ENCODE assay signal across 11 mouse cellular contexts in genomic region chr17:28869412-28870110, GRCm38 (mm10). TPM values are rescaled to one million over a fixed set of nuclear protein-coding genes. Genes with fewer than 3 reads are reported as not detected.
DNase-seq lines count a peak whose midpoint lies in the region; ATAC-seq lines count a peak whose summit lies in the region.
"Had no signal": no experiment of that assay in that cellular context is flagged by ENCODE, and none has a peak within 500 bp of the region (broad histone marks: within the 10 kb centered on the region; RNA-seq: fewer than 3 reads in every experiment).

No protein-coding gene starts in this region.

- no peaks in the 10 kb centered on the region for H3K36me3 ChIP-seq in hindbrain, embryonic 16.5 days (ENCODE audit: control insufficient read depth, insufficient read depth, low read length)
- no peaks in the 10 kb centered on the region for H3K36me3 ChIP-seq in midbrain, embryonic 10.5 days
- no peaks in the 10 kb centered on the region for H3K36me3 ChIP-seq in liver, embryonic 12.5 days

- peak; percentile 27 for DNase-seq in embryo, embryonic 11 days
- no peak for DNase-seq in embryo, embryonic 10 days (ENCODE audit: low spot score)
- peak; percentile 25 for DNase-seq in midbrain, embryonic 10.5 days (ENCODE audit: low spot score)
- DNase-seq in right cerebral cortex, postnatal 14 days = peak; percentile 66
- no peak for DNase-seq in ovary, postnatal 14 days (ENCODE audit: low spot score)
- DNase-seq: cerebellum, adult 11 months; kidney, postnatal 10 days had no signal

- 51% methylated on average over 9 of the region's 9 CpGs for WGBS in hindbrain, embryonic 16.5 days
- 76% methylated on average over 9 of the region's 9 CpGs for WGBS in midbrain, embryonic 10.5 days
- WGBS in liver, embryonic 12.5 days (ENCODE audit: insufficient replicate concordance) = 55% methylated on average over 9 of the region's 9 CpGs

- H3K4me2 ChIP-seq in hindbrain, embryonic 16.5 days (ENCODE audit: low read length) = no peak overlapping the region
- no peak overlapping the region for H3K4me2 ChIP-seq in liver, embryonic 12.5 days

- peak overlapping the region; percentile 13; the same call in 1 of the 2 replicates for H3K9ac ChIP-seq in hindbrain, embryonic 16.5 days (ENCODE audit: low read depth, low read length)
- no peak overlapping the region for H3K9ac ChIP-seq in liver, embryonic 12.5 days

- H3K27me3 ChIP-seq in hindbrain, embryonic 16.5 days (replicated peaks; ENCODE audit: control insufficient read depth, insufficient read depth, low read length) = no peaks in the 10 kb centered on the region
- no peaks in the 10 kb centered on the region for H3K27me3 ChIP-seq in midbrain, embryonic 10.5 days (ENCODE audit: low read depth, poor library complexity, severe bottlenecking)
- peaks cover 22% of the 10 kb centered on the region; the same call in 1 of the 2 replicates for H3K27me3 ChIP-seq in liver, embryonic 12.5 days (replicated peaks)

- H3K4me3 ChIP-seq in hindbrain, embryonic 16.5 days (ENCODE audit: low read length) = no peak overlapping the region
- H3K4me3 ChIP-seq in midbrain, embryonic 10.5 days = no peak overlapping the region
- no peak overlapping the region for H3K4me3 ChIP-seq in liver, embryonic 12.5 days

- ATAC-seq in hindbrain, embryonic 16.5 days = peak; percentile 96
- no peak for ATAC-seq in megakaryocyte progenitor cell, adult 5-6 weeks (replicated peaks; ENCODE audit: poor library complexity)
- no peak for ATAC-seq in liver, embryonic 12.5 days

- peaks cover 3% of the 10 kb centered on the region; the same call in 1 of the 2 replicates for H3K4me1 ChIP-seq in hindbrain, embryonic 16.5 days (ENCODE audit: control insufficient read depth, insufficient read depth, low read depth, low read length)
- H3K4me1 ChIP-seq in midbrain, embryonic 10.5 days = peaks cover 7% of the 10 kb centered on the region
- 0 out of 2 replicates have a peak, but pooled peaks cover 5% of the 10 kb centered on the region for H3K4me1 ChIP-seq in liver, embryonic 12.5 days

- H3K27ac ChIP-seq in hindbrain, embryonic 16.5 days (ENCODE audit: low read depth, low read length) = peak overlapping the region; percentile 79
- no peak overlapping the region; the same call in 1 of the 2 replicates for H3K27ac ChIP-seq in midbrain, embryonic 10.5 days (replicated peaks)
- H3K27ac ChIP-seq in liver, embryonic 12.5 days = no peak overlapping the region

- H3K9me3 ChIP-seq in hindbrain, embryonic 16.5 days (ENCODE audit: control insufficient read depth, low read length) = no peaks in the 10 kb centered on the region
- no peaks in the 10 kb centered on the region for H3K9me3 ChIP-seq in midbrain, embryonic 10.5 days (replicated peaks)
- no peaks in the 10 kb centered on the region for H3K9me3 ChIP-seq in liver, embryonic 12.5 days (replicated peaks)

RNA-seq across cellular contexts. Expression of gene Pnpla1, which starts 11.3 kb away (rescaled TPM):
- not detected in 2 replicates for polyA plus RNA-seq in hindbrain, embryonic 16.5 days (2015; fragmentation: Nextera tagmentation; extraction: Ambion mirVana)
- polyA plus RNA-seq in midbrain, embryonic 10.5 days (2016; fragmentation: Nextera tagmentation; extraction: Ambion mirVana) = not detected in 2 replicates
- 0.02 and 0.10 TPM in 2 replicates for total RNA-seq in megakaryocyte progenitor cell, adult 5-6 weeks (2015)
- total RNA-seq in megakaryocyte progenitor cell, adult 5-6 weeks (2017) = 0.14 TPM in 1 of 2 replicates, not detected in the other
- not detected in 2 replicates for polyA plus RNA-seq in liver, embryonic 12.5 days (2016; fragmentation: Nextera tagmentation; extraction: Ambion mirVana)
- polyA plus RNA-seq: lung, embryonic 16.5 days had no signal

RNA-seq across cellular contexts. Expression of gene 4930539E08Rik, which starts 45.6 kb away (rescaled TPM):
- polyA plus RNA-seq in hindbrain, embryonic 16.5 days (2015; fragmentation: Nextera tagmentation; extraction: Ambion mirVana) = 2.4 TPM in 2 replicates
- polyA plus RNA-seq in midbrain, embryonic 10.5 days (2016; fragmentation: Nextera tagmentation; extraction: Ambion mirVana) = 0.11 and 0.26 TPM in 2 replicates
- 0.66 and 1.4 TPM in 2 replicates for total RNA-seq in megakaryocyte progenitor cell, adult 5-6 weeks (2015)
- 0.96 and 1.1 TPM in 2 replicates for total RNA-seq in megakaryocyte progenitor cell, adult 5-6 weeks (2017)
- 0.17 and 0.25 TPM in 2 replicates for polyA plus RNA-seq in liver, embryonic 12.5 days (2016; fragmentation: Nextera tagmentation; extraction: Ambion mirVana)

Comparison
In these comparisons a context has a peak if more than half of its experiments do, and no peak if none do; other contexts are left out.
1. DNase-seq: peak in embryo, embryonic 11 days (single experiment), midbrain, embryonic 10.5 days (single experiment) and right cerebral cortex, postnatal 14 days (single experiment); none in embryo, embryonic 10 days (single experiment) and ovary, postnatal 14 days (single experiment).